ENCODE assay signal across 1 mouse cellular context in genomic region chr15:5138021-5138856, GRCm38 (mm10).
TF ChIP-seq lines count a peak whose summit lies in the region.

No protein-coding gene starts in this region.

TF ChIP-seq in MEL, 35 proteins besides CTCF, POLR2A, EP300 and RAD21 (continued from another document):
- TF ChIP-seq MYC (IDR thresholded peaks at IDR 0.05; ENCODE audit: low read depth, low read length) (peak; percentile 78; the same call in 1 of the 2 replicates), ZKSCAN1 (IDR thresholded peaks at IDR 0.05; ENCODE audit: low read depth, low read length) (no peak), SIN3A (IDR thresholded peaks at IDR 0.05; ENCODE audit: low read length) (peak; percentile 47; the same call in 1 of the 2 replicates), TAL1 (IDR thresholded peaks at IDR 0.05; ENCODE audit: low read length) (peak; percentile 79)
